Mouse (Mus musculus) MEL (cell line): Measurements from ENCODE around the gene Akap13. TPM values are rescaled to one million over a fixed set of nuclear protein-coding genes. Genes with fewer than 3 reads are reported as not detected.

Experiments used
- DNase-seq: peaks from one replicate; pipeline ENCODE4 v3.0.0; 2011; ENCODE audit warnings: low read depth, low spot score
- H3K27ac ChIP-seq: 2 replicates; pipeline ENCODE4 v1.5.1; 2012; ENCODE audit warnings: low read depth, mild to moderate bottlenecking, control low read depth, low read length, moderate library complexity; ENCODE audit not compliant: control insufficient read depth
- H3K27me3 ChIP-seq, 2 experiments: fragments of 150-350 bp in 1 of 2; sonication (generic) in 1 of 2; 2 replicates each; pipeline ENCODE4 v1.6.1; 2012; ENCODE audit warnings: low read length in 2 of 2, mild to moderate bottlenecking in 2 of 2, improper control_type of control experiment in 1 of 2, moderate library complexity in 1 of 2; ENCODE audit not compliant: insufficient read depth in 2 of 2, control insufficient read depth in 1 of 2
- H3K36me3 ChIP-seq, 2 experiments: 2 replicates each; pipeline ENCODE4 v1.6.1; 2012 to 2014; ENCODE audit warnings: low read length in 2 of 2, improper control_type of control experiment in 1 of 2, inconsistent platforms in 1 of 2, mild to moderate bottlenecking in 1 of 2; ENCODE audit not compliant: insufficient read depth in 2 of 2, control insufficient read depth in 1 of 2
- H3K4me1 ChIP-seq, 2 experiments: fragments of 150-350 bp in 1 of 2; sonication (generic) in 1 of 2; 2 replicates each; pipeline ENCODE4 v1.6.1; 2012; ENCODE audit warnings: low read length in 2 of 2, improper control_type of control experiment in 1 of 2, mild to moderate bottlenecking in 1 of 2; ENCODE audit not compliant: insufficient read depth in 2 of 2, control insufficient read depth in 1 of 2
- H3K4me3 ChIP-seq, 2 experiments: fragments of 150-350 bp in 1 of 2; sonication (generic) in 1 of 2; 2 replicates each; pipeline ENCODE4 v1.5.1; 2012; ENCODE audit warnings: low read depth in 2 of 2, low read length in 2 of 2, mild to moderate bottlenecking in 2 of 2, moderate library complexity in 2 of 2, control low read depth in 1 of 2, improper control_type of control experiment in 1 of 2; ENCODE audit not compliant: control insufficient read depth in 1 of 2, insufficient read depth in 1 of 2
- H3K79me2 ChIP-seq: 2 replicates; pipeline ENCODE4 v1.6.1; 2012; ENCODE audit warnings: mild to moderate bottlenecking, low read length, moderate library complexity; ENCODE audit not compliant: control insufficient read depth, poor library complexity, insufficient read depth
- H3K9ac ChIP-seq: 2 replicates; pipeline ENCODE4 v1.6.1; 2012; ENCODE audit warnings: low read depth, mild to moderate bottlenecking, control low read depth, low read length, moderate library complexity; ENCODE audit not compliant: control insufficient read depth, poor library complexity, severe bottlenecking
- H3K9me3 ChIP-seq: fragments of 150-350 bp; sonication (generic); replicated peaks from 2 replicates; pipeline ENCODE4 v1.6.1; 2012; ENCODE audit warnings: mild to moderate bottlenecking, low read length, improper control_type of control experiment, moderate library complexity; ENCODE audit not compliant: insufficient read depth
- BHLHE40 ChIP-seq: IDR thresholded peaks from 2 replicates; pipeline ENCODE4 v1.6.1; 2012; ENCODE audit warnings: low read depth, mild to moderate bottlenecking, inconsistent platforms, low read length, improper control_type of control experiment, borderline replicate concordance
- E2F4 ChIP-seq: IDR thresholded peaks from 2 replicates; pipeline ENCODE4 v1.6.1; 2011; ENCODE audit warnings: low read depth, low read length, improper control_type of control experiment, borderline replicate concordance
- ELF1 ChIP-seq: IDR thresholded peaks from 2 replicates; pipeline ENCODE4 v1.6.1; 2014; ENCODE audit warnings: low read depth, mild to moderate bottlenecking, inconsistent platforms, low read length, improper control_type of control experiment, moderate library complexity
- EP300 ChIP-seq, 2 experiments: IDR thresholded peaks; 2 replicates each; pipeline ENCODE4 v1.6.1; 2011; ENCODE audit warnings: improper control_type of control experiment in 2 of 2, low read length in 2 of 2, low read depth in 1 of 2, mild to moderate bottlenecking in 1 of 2
- ETS1 ChIP-seq: IDR thresholded peaks from 2 replicates; pipeline ENCODE4 v1.6.1; 2012; ENCODE audit warnings: low read depth, mild to moderate bottlenecking, inconsistent platforms, low read length, improper control_type of control experiment, moderate library complexity
- JUND ChIP-seq: IDR thresholded peaks from 2 replicates; pipeline ENCODE4 v1.6.1; 2011; ENCODE audit warnings: low read depth, mild to moderate bottlenecking, improper control_type of control experiment, low read length
- KAT2A ChIP-seq: conservative IDR thresholded peaks from 2 replicates; pipeline ENCODE4 v1.6.1; 2012; ENCODE audit warnings: low read depth, low read length, improper control_type of control experiment, inconsistent platforms
- MAX ChIP-seq: IDR thresholded peaks from 2 replicates; pipeline ENCODE4 v1.6.1; 2011; ENCODE audit warnings: low read length, improper control_type of control experiment
- MXI1 ChIP-seq: IDR thresholded peaks from 2 replicates; pipeline ENCODE4 v1.6.1; 2011; ENCODE audit warnings: mild to moderate bottlenecking, low read depth, low read length, improper control_type of control experiment
- POLR2A ChIP-seq, 2 experiments: IDR thresholded peaks; 2 replicates each; pipeline ENCODE4 v1.6.1; 2011 to 2012; ENCODE audit warnings: low read length in 2 of 2, mild to moderate bottlenecking in 2 of 2, control low read depth in 1 of 2, improper control_type of control experiment in 1 of 2, low read depth in 1 of 2, moderate library complexity in 1 of 2; ENCODE audit not compliant: control insufficient read depth in 1 of 2, insufficient read depth in 1 of 2, poor library complexity in 1 of 2
- POLR2AphosphoS2 ChIP-seq: IDR thresholded peaks from 2 replicates; pipeline ENCODE4 v1.6.1; 2011; ENCODE audit warnings: low read length, improper control_type of control experiment
- RAD21 ChIP-seq: IDR thresholded peaks from 2 replicates; pipeline ENCODE4 v1.6.1; 2011; ENCODE audit warnings: mild to moderate bottlenecking, low read depth, low read length, improper control_type of control experiment
- RCOR1 ChIP-seq: IDR thresholded peaks from 2 replicates; pipeline ENCODE4 v1.6.1; 2012; ENCODE audit warnings: low read depth, mild to moderate bottlenecking, inconsistent platforms, low read length, improper control_type of control experiment
- UBTF ChIP-seq: IDR thresholded peaks from 2 replicates; pipeline ENCODE4 v1.6.1; 2012; ENCODE audit warnings: low read depth, mild to moderate bottlenecking, inconsistent platforms, low read length, improper control_type of control experiment, moderate library complexity, borderline replicate concordance; ENCODE audit not compliant: insufficient read depth
- ZMIZ1 ChIP-seq: IDR thresholded peaks from 2 replicates; pipeline ENCODE4 v1.6.1; 2012; ENCODE audit warnings: low read depth, mild to moderate bottlenecking, inconsistent platforms, low read length, improper control_type of control experiment, moderate library complexity
- polyA plus RNA-seq, 2 experiments: library from polyadenylated mRNA; stranded (reverse) in 1 of 2; unstranded in 1 of 2; fragments of >175 nt in 1 of 2; fragments of >200 nt in 1 of 2; gene quantifications; 2 replicates each; pipeline versions ENCODE4 v1.2.1 to v1.2.4; 2012; ENCODE audit warnings: low replicate concordance in 2 of 2, low read depth in 1 of 2; ENCODE audit not compliant: insufficient read length in 2 of 2, insufficient read depth in 1 of 2, missing spikeins in 1 of 2
- total RNA-seq: library from RNA; depleted of rRNA; stranded (reverse); fragments of 300-350 nt; gene quantifications from 2 replicates; pipeline ENCODE4 v1.2.3, GENCODE M21; 2012

Akap13 gene
- total and polyA plus RNA-seq, 3 experiments, result 4.1 to 4.5 TPM; not detected in 1

DNA sequence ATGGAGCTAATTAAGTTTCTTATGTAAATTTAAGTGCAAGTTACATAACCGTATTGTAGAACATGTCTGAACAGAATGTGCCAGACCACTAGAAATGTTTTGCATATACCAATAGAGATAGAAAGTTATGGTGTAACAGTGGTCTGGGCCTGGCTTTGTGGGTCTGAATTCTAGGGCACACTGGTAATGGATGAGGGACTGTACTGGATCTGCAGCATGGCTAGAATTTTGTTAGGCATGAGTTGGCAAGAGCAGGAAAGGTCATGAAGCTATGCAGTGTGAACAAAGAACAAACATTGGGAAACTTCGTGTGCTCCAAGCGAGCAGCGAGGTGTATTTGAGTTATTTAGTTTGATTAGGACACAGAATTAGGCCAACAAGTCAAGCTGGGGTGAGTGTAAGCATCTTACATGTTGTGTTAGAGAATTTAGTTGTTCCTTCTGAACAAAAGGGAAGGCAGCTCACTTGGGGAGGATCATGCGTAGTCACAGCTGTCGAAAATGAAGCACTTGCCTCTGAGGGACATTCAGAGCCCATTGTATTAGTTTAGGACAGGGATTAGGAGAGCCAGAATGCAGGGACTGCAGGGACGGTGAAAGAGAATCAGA lies 15.1 kb downstream of the Akap13 start:
- Histone ChIP-seq H3K4me1 (peaks cover 2 to 6% of the 10 kb centered on the region in 2 experiments), H3K27me3 (no peaks in the 10 kb centered on the region), H3K9me3 (no peaks in the 10 kb centered on the region), H3K79me2 (peaks cover 3% of the 10 kb centered on the region; the same call in 1 of the 2 replicates), H3K27ac (no peak overlapping the region), H3K36me3 (peaks cover 0 to 11% of the 10 kb centered on the region in 2 experiments; a peak in 2 of 4 replicates), H3K9ac (no peak overlapping the region)
- DNase-seq, result no peak
- TF ChIP-seq UBTF (no peak), ELF1 (no peak), MXI1 (no peak), JUND (no peak), ZMIZ1 (no peak), POLR2AphosphoS2 (no peak), MAX (no peak), BHLHE40 (no peak), POLR2A (IDR thresholded peaks at IDR 0.05; ENCODE audit: control insufficient read depth in 1 of 2, insufficient read depth in 1 of 2, low read depth in 1 of 2, low read length in 2 of 2, poor library complexity in 1 of 2) (no peak), KAT2A (no peak), RAD21 (no peak), RCOR1 (no peak)
- TF ChIP-seq, all 39 proteins: peak for 0
- H3K4me3 ChIP-seq, result no peak overlapping the region

DNA sequence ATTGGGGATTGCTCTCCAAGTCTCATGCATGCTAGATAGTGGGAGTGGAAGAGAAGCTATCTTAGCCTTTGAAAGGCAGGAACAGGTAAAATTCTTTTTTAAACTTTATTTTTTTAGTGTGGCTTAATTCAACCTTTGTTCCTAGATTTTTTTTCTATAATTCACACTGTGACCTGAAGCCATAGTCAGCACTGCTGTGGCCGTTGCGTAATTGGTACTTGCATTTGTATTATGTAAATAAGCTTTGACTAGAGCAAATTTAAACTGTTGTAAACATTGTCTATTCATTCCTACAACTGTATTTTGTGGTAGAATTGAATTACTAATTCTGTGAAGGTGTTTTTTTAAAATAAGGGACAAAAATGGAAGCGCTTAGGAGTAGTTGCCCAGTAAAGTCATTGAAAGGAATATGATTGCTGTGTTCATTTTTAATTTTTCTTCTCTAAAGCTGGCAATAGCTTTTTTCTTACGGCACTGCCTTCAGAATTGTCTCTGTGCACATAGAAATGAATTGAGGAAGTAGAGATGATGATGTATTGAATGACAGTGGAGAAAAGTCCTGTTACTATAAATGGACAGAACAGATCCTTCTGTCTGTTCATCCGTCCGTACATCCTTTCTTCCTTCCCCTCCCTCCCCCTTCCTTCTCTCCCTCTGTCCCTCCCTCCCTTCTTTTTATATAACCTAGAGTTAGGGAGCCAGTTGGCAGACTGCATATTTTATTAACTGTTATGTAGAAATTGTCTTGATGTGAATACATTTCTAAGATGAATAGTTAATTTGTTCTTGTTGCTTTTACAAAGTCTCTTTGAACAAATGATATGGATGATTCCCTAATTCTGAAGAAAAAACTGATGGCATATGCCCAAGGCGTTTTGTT lies 17.2 kb downstream of the Akap13 start:
- 0 out of 2 replicates have a peak, but pooled peaks have one; percentile 23 for TF ChIP-seq ETS1
- no peak for TF ChIP-seq ELF1
- TF ChIP-seq E2F4, result no peak
- TF ChIP-seq EP300 (IDR thresholded peaks at IDR 0.05; ENCODE audit: low read depth in 1 of 2, low read length in 2 of 2), result peak in 1 of 2 experiments; percentile 34; a peak in 1 of 4 replicates
- Histone ChIP-seq H3K27me3 (no peaks in the 10 kb centered on the region), H3K27ac (no peak overlapping the region), H3K9ac (no peak overlapping the region), H3K4me1 (peaks cover 2 to 6% of the 10 kb centered on the region in 2 experiments), H3K4me3 (peak overlapping the region in 1 of 2 experiments; percentile 9; a peak in 1 of 4 replicates), H3K36me3 (peaks cover 0 to 11% of the 10 kb centered on the region in 2 experiments; a peak in 2 of 4 replicates), H3K9me3 (no peaks in the 10 kb centered on the region), H3K79me2 (peaks cover 3% of the 10 kb centered on the region; the same call in 1 of the 2 replicates)
- DNase-seq, result peak; percentile 63
